Mouse (Mus musculus) hematopoietic stem cell, adult 5-6 weeks (primary cell): ENCODE results near the gene Rpl24. TPM values are rescaled to one million over a fixed set of nuclear protein-coding genes. Genes with fewer than 3 reads are reported as not detected.
A peak's percentile ranks its signal among the peaks of the same experiment; 100 is the strongest.
"Not testable (repeated sequence)": the region's sequence is repeated elsewhere in the genome, so short reads cannot be mapped to it uniquely, and the experiment has no call there.

Experiments
- ATAC-seq, 2 experiments: fragments of 125-278 bp in 1 of 2; replicated peaks in 1 of 2; 2 replicates each; pipeline ENCODE4 v1.8.0; 2016 to 2017; ENCODE audit warnings: inconsistent platforms in 2 of 2, mild to moderate bottlenecking in 2 of 2, moderate number of reproducible peaks in 2 of 2, low read depth in 1 of 2, moderate TSS enrichment in 1 of 2; ENCODE audit not compliant: low FRiP score in 2 of 2, poor library complexity in 2 of 2, severe bottlenecking in 2 of 2, insufficient read depth in 1 of 2, low TSS enrichment in 1 of 2
- total RNA-seq: library from RNA; stranded (forward); fragments of 172-1452, 232-1000 nt; gene quantifications from 2 replicates; pipeline ENCODE4 v1.2.3, GENCODE M21; 2017

The Rpl24 gene
- 1,524 and 1,673 TPM in 2 replicates for total RNA-seq

DNA sequence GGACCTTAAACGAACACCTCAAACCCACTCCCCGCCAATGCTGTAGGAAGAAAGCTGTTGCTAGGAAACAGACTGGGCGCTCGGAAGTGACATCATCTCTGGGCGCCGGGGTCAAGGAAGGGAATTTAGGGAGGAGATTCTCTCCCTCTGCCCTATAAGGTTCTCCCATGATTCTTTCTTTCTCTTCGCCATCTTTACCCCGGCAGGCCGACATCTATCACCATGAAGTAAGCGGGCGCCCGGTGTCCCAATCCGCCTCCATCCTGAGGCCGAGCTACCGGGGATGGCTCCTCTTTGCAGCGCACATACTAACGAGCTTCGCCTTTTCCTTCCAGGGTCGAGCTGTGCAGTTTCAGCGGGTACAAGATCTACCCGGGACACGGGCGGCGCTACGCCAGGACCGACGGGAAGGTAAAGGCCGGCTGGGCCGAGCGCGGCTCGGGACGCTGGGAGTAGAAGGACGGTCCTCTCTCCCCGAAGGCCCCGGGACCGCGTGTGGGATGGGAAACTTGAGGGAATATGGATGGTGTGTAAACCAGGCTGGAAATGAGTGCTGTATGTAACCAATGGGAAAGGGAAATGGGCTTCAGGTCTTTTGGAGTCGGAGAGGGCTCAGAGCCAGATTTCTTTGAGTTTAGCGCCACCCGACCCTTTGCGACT, at the start of gene Rpl24:
TSS of gene Rpl24 (plus strand) at position 64 of the 660 bp plus-strand sequence.
- ATAC-seq = peak; percentile 87 to 91

DNA sequence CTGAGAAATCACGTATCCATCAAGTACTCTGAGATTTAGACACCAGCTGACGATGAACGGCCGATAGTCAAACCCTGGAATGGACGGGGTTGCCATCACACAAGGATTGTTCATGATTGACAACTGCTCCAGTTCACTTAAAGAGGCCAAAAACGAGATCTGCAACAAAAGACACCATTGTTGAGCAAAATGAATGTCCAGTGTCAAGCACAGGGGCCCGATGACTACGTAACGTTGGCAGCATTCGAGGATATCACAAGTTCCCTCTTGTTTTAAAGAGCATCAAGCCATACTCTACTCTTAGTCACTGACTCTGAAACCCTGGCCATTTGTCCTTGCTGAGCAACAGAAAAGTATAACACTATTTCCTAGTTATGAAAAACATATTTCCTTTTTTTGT, 44.0 kb upstream of the Rpl24 start:
- no peak for ATAC-seq

DNA sequence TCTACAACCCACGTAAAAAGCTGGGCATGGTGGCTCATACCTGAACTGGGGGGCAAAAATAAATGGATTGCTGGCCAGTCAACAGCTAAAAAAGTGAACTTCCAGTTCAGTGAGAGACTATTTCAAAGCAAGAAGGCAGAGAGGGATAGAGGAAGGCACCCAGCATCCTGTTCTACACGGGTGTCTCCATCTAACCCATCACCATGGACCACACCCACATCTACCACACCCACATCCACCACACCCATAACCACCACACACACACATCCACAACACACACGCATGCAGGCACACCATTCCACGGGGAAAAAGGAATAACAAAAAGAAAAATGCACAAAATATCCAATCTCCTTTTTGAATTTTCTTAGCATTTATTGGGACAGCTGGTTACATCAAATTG, 42.1 kb upstream of the Rpl24 start:
- no peak for ATAC-seq

DNA sequence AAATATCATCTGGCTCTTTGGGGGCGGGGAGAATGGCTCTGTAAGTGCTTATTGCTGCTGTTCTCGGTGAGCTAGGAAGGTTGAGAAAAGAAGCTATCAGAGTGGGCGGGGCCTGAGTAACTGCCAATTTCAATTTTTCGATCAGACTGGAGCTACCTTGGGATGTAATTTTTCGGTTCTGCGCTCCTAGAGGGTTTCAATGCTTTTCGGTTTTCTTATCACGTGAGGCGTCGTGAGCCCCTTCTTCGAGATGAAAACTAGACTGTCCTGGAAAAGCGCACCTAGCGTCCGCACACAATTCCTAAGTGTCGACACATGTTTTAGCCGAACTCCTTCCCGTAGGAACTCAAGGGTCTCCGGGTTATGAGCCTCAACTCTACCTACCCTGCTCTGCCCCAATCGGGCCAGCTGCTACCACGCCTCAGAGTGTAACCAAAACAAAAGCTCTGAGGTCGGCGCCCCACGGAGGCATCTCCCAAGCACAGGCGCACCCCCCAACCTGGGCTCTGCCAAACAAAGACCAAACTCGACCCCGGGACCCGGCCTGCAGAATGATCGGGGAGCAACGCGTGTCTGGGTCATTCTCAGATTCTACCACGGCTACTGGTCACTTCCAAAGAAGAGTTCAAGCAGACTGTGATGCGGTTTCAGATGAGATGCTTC, 32.3 kb upstream of the Rpl24 start:
- peak; percentile 46 for ATAC-seq

DNA sequence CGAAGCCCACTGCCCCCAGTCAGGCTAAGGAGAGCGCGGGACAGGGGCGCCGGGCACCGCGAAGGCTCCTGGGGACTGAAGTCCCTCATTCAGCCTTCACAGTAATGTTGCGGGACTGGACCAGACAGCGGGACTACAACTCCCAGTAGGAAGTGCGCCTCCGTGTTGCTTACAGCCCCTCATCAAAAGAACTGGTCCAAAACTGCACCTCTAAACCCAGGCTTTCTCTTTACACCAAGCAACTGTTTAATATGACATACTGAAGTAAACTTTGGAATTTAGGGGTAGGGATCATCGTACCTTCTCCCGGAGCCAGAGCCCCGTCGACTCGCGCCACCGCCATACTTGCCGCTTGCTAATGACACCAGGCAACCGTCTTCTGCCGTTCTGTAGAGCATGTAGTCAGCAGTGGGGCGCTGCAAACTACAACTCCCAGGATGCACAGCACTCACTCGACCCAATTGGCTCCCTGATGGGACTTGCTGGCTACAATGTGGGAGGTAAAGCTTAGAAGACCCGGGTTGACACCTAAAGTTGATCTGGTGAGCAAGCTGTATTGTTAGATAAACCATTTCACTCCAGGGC, 31.5 kb upstream of the Rpl24 start, which contains the start of gene Cep97:
TSS of gene Cep97 (minus strand) at position 403 of the 585 bp plus-strand sequence.
- peak; percentile 98 to 99 for ATAC-seq

DNA sequence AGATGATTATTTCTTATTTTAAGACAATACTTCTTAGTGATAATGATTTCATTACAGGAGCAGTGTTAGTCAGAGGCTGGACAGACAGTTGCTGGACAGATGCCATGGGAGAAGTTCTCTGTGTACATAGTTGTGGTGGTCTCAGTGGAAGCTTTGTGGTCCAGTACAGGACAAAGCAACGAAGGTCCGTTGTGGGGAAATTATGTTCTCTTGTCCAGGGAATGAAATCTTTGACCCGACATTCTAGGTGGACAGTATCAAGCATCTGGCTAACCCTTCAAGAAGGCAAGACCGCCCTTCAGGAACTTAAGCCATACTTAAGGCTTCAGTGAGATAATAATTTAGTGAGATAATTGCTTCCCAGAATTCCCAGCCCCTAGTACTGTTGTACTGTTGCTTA, 27.3 kb upstream of the Rpl24 start:
- ATAC-seq = no peak

DNA sequence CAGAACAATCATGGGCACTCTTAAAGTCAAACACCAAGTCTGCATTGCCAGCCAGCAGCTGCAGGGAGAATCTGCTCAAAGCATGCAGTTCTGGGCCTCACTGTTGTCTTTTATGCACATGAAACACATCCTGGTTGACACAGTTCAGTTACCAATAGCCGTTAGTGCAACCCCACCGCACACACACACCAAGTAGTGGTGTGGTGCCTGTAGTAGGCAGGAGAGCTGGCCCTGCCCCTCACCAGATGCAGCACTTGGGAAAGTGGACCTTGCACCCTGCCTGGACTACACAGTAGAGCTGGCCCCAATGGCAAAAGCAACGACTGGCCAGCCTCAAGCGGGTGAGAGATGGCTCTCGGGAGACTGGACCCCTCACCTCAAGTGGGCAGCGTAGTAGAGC, 26.4 kb upstream of the Rpl24 start:
- ATAC-seq = no peak

- no peak for ATAC-seq
These were observed 25.3 kb upstream of the Rpl24 start for GRCm38 (mm10) chr16:55940781-55941180.

DNA sequence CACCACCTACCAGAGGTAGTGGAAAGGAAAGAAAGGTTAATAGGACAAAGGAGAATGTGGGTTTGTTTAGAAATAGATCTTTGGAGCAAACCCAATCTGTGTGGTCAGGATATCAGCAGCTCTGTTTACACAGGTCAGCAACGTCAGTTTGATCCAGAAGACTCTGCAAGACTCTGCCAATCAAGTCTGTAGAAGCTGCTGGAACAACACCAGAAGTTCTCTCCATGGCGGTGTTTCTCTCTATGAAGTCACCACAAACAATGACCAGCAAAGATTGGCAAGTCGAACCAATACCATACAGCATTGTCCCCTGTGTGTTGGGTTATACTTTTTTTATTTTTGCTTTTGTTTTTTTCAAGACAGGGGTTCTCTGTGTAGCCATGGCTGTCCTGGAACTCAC, 18.8 kb upstream of the Rpl24 start:
- ATAC-seq = no peak

DNA sequence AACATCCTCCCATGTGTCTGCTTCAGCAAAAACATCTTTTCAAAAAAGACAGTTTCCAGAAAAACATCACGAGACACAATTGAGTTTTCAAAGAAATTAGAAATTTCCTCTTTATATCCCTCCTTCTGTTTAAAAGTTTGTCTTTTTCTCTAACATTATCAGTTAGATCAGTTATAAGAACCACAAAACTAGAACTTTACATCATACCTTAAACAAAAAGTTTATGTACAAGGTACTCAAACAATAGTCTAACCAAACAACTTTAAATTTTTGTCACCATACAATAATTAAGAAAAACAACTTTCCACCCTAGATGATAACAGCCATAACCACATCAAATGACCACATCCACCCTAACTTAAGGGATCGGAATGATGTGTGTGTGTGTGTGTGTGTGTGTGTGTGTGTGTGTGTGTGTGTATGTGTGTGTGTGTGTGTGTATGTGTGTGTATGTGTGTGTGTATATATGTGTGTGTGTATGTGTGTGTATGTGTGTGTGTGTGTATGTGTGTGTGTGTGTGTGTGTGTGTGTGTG, 18.1 kb upstream of the Rpl24 start:
- ATAC-seq = not testable (repeated sequence)

DNA sequence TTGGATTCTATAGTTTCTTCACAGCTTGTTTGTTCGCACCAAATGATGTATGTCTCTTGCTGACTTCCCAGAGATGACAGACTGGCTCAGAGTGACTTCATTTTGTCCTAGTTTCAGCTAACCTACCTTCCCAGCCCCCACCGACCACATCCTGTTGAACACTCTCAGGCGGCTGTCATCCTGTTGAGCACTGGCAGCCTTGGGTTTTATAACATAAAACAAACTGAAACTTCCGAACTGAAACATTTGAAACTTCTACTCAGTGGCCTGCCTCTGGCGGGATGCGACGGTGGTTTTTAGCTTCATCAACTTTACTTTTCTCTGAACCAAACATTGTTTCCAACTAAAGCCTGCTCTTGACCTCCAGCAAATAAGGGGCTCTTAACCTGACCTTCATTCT, 17.1 kb upstream of the Rpl24 start:
- ATAC-seq = peak; percentile 90 to 94

GRCm38 (mm10) chr16:55950462-55950861, 15.6 kb upstream of the Rpl24 start:
- no peak for ATAC-seq

DNA sequence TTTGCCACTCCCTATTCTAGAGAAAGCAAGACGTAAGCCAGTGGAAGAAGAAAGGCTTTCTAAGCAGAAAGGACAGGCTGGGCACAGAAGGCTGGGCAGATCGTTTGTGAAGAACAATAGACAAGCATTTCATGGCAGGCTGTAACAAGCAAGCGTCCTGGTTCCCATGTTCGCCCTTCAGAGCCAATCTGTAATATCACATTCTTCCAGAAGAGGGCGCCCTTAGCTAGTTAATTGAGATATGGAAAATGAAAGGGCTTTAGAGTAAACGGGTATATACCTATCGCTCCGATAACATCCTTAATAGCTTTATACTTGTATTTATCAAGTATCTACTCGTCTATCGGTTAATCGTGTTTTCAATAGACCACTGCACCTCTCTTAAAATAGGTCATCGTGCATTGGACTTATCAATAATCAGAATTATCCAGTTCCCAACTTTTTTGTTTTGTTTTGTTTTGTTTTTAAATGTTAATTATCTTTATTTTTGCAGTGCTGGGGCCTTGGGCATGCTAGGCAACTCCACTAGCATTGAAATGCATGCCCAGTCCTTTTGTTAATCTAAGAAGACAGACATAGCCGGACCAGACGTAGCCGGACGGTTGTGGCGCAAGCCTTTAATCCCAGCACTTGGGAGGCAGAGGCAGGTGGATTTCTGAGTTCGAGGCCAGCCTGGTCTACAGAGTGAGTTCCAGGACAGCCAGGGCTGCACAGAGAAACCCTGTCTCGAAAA, 15.0 kb upstream of the Rpl24 start:
- ATAC-seq = peak; percentile 80 to 86

DNA sequence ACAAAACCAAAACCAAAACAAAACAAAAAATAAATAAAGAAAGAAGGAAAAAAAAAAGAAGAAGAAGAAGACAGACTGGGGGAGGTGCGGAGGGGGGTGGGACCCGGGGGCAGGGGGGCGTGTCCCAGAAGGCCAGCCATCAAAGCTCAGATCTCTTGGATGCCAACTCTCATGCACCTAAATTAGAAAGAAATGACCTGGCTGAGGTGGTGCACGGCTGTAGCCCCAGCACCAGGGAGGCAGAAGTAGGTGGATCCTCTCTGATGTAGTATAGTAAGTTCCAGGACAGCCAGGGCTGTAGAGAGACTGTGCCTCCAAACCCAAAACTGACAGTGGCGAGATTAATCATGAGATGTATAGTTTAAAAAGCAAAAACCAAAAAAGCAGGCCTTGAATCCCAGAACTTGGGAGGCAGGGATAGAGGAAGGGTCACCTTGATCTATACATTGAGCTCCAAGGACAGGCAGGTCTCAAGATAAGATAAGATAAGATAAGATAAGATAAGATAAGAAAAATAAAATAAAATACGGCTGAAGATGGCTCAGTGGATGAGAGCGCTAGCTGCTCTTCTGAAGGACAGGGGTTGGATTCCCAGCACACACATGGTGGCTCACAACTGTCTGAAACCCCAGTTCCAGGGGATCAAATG, 14.3 kb upstream of the Rpl24 start:
- ATAC-seq = no peak

DNA sequence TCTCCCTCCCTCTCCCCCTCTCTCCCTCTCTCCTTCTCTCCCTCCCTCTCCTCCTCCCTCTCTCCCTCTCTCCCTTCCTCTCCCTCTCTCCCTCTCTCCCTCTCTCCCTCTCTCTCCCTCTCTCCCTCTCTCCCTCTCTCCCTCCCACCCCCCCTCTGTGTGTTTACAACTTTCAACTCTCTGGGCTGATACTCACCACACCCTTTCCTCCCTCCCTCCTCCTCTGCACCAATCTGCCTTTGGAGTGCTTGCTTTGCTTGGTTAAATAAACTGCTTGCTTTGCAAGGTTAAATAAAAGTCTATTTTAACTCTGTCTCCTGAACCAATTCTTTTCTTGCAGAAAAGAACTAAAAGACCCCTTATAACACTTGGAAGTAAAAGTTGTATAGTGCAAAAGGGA, 13.3 kb upstream of the Rpl24 start:
- ATAC-seq = no peak

DNA sequence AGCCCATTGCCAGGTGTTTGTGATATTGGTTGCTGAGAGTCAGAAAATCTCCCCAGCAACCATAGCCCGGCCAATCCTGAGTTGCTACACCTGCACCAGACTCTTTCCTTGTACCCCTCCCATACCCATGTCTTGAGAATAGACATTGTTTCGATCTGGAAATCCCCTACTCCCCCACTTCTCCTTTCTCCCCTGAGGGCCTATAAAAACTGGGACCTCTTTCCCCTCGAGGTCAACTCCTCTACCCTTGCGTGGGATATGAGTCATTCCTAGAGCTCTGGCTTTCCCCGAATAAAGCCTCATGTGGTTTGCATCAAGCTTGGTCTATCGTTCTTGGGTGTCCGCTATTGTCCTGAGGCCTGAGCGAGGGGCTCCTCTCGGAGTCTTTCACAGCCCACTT, 11.9 kb upstream of the Rpl24 start:
- not testable (repeated sequence) for ATAC-seq

- ATAC-seq = not testable (repeated sequence)
These were observed 3.0 kb upstream of the Rpl24 start for GRCm38 (mm10) chr16:55963068-55963467.
